Mouse (Mus musculus) heart, adult 8-10 months (tissue): ENCODE measurements around the gene Lrch4. TPM values are rescaled to one million over a fixed set of nuclear protein-coding genes. Genes with fewer than 3 reads are reported as not detected.
A peak's percentile ranks its signal among the peaks of the same experiment; 100 is the strongest.

Experiments
- DNase-seq: peaks from one replicate; pipeline ENCODE4 v3.0.0; 2022; ENCODE audit warnings: low spot score
- total RNA-seq, 4 experiments: library from RNA; stranded (reverse); gene quantifications; 2 replicates each; pipeline ENCODE4 v1.2.4; 2022

Gene Lrch4
- total RNA-seq: 10 to 100 TPM; 13.1 to 17.8 (median 17.1) TPM

- peak; percentile 100 for DNase-seq
Measured at GRCm38 (mm10) chr5:137628498-137629305, at the start of gene Lrch4, which contains the start of the genes Fbxo24 and Gm20605. TSS of gene Lrch4 (plus strand) at chr5:137629121. TSS of gene Fbxo24 (minus strand) at chr5:137629002. TSS of gene Gm20605 (plus strand) at chr5:137629175.

- no peak for DNase-seq
Measured at GRCm38 (mm10) chr5:137580246-137580645, 48.7 kb upstream of the Lrch4 start.

- no peak for DNase-seq
Measured at GRCm38 (mm10) chr5:137582702-137583101, 46.2 kb upstream of the Lrch4 start.

GRCm38 (mm10) chr5:137583670-137584169, 45.2 kb upstream of the Lrch4 start:
- DNase-seq: peak; percentile 19

- DNase-seq: peak; percentile 78
Measured at GRCm38 (mm10) chr5:137584976-137585375, 43.9 kb upstream of the Lrch4 start.

GRCm38 (mm10) chr5:137590507-137590906, 38.4 kb upstream of the Lrch4 start:
- no peak for DNase-seq

- no peak for DNase-seq
Measured at GRCm38 (mm10) chr5:137595921-137596320, 33.0 kb upstream of the Lrch4 start.

- no peak for DNase-seq
Measured at GRCm38 (mm10) chr5:137596601-137597261, 32.2 kb upstream of the Lrch4 start.

- DNase-seq: no peak
Measured at GRCm38 (mm10) chr5:137597625-137598024, 31.3 kb upstream of the Lrch4 start.

GRCm38 (mm10) chr5:137598100-137598826, 30.7 kb upstream of the Lrch4 start:
- no peak for DNase-seq

GRCm38 (mm10) chr5:137599600-137599999, 29.3 kb upstream of the Lrch4 start:
- no peak for DNase-seq

GRCm38 (mm10) chr5:137600281-137600618, 28.7 kb upstream of the Lrch4 start:
- DNase-seq: no peak

- peak; percentile 97 for DNase-seq
Measured at GRCm38 (mm10) chr5:137600619-137601364, 28.1 kb upstream of the Lrch4 start, which contains the start of gene Mospd3. TSS of gene Mospd3 (minus strand) at chr5:137601058.

- peak; percentile 23 for DNase-seq
Measured at GRCm38 (mm10) chr5:137601365-137601729, 27.6 kb upstream of the Lrch4 start.

- no peak for DNase-seq
Measured at GRCm38 (mm10) chr5:137607860-137608653, 20.9 kb upstream of the Lrch4 start.

GRCm38 (mm10) chr5:137608654-137609190, 20.2 kb upstream of the Lrch4 start:
- DNase-seq: no peak

- no peak for DNase-seq
Measured at GRCm38 (mm10) chr5:137609292-137609691, 19.6 kb upstream of the Lrch4 start.

- DNase-seq: no peak
Measured at GRCm38 (mm10) chr5:137610056-137610455, 18.9 kb upstream of the Lrch4 start.

GRCm38 (mm10) chr5:137610548-137611244, 18.2 kb upstream of the Lrch4 start:
- peak; percentile 79 for DNase-seq

- DNase-seq: peak; percentile 72
Measured at GRCm38 (mm10) chr5:137611245-137611602, 17.7 kb upstream of the Lrch4 start.
